ENCODE assay signal across 8 mouse cellular contexts in the genomic region with DNA sequence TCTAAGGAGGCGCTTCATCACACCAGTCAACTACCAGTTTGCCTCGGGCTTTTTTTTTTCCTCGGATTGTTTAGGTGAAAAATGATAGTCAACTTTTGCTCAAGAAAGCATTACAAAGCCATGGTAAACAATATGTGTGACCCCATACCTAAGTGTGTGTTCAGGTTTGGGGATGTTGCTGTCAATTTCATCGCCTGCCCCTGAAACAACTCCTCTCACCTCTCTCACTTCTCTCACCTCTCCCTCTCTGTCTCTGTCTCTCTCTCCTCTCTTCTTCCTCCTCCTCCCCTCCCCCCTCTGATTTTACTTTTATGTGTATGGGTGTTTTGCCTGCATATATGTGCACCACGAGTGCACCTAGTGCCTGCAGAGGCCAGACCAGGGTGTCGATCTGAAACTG. TPM values are rescaled to one million over a fixed set of nuclear protein-coding genes. Genes with fewer than 3 reads are reported as not detected.
A peak's percentile ranks its signal among the peaks of the same experiment; 100 is the strongest.
DNase-seq lines count a peak whose midpoint lies in the region; ATAC-seq and TF ChIP-seq lines count a peak whose summit lies in the region.

No protein-coding gene starts in this region.

- ATAC-seq in hindbrain, embryonic 16.5 days, result no peak

- no peaks in the 10 kb centered on the region for H3K36me3 ChIP-seq in hindbrain, embryonic 16.5 days (ENCODE audit: control insufficient read depth, insufficient read depth, low read length)

- peak overlapping the region; percentile 95 for H3K4me3 ChIP-seq in layer of hippocampus, adult 2 months
- peak overlapping the region; percentile 86 for H3K4me3 ChIP-seq in brown adipose tissue, adult 24 weeks (ENCODE audit: insufficient read depth, low read depth, low read length)
- H3K4me3 ChIP-seq in hindbrain, embryonic 16.5 days (ENCODE audit: low read length), result peak overlapping the region; percentile 98

- H3K9ac ChIP-seq in hindbrain, embryonic 16.5 days (ENCODE audit: low read depth, low read length), result peak overlapping the region; percentile 99

- no peaks in the 10 kb centered on the region for H3K27me3 ChIP-seq in hindbrain, embryonic 16.5 days (replicated peaks; ENCODE audit: control insufficient read depth, insufficient read depth, low read length)

- no peaks in the 10 kb centered on the region for H3K9me3 ChIP-seq in hindbrain, embryonic 16.5 days (ENCODE audit: control insufficient read depth, low read length)

- TF ChIP-seq CTCF in layer of hippocampus, adult 2 months (conservative IDR thresholded peaks at IDR 0.05), result no peak

- WGBS in hindbrain, embryonic 16.5 days, result 37% methylated on average over 6 of the region's 6 CpGs

- H3K4me2 ChIP-seq in hindbrain, embryonic 16.5 days (ENCODE audit: low read length), result peak overlapping the region; percentile 83

- H3K4me1 ChIP-seq in brown adipose tissue, adult 24 weeks (ENCODE audit: control insufficient read depth, insufficient read depth, insufficient read length, low read length), result no peaks in the 10 kb centered on the region; the same call in 1 of the 2 replicates
- peaks cover 16% of the 10 kb centered on the region for H3K4me1 ChIP-seq in hindbrain, embryonic 16.5 days (ENCODE audit: control insufficient read depth, insufficient read depth, low read depth, low read length)

- DNase-seq in layer of hippocampus, adult 2 months (ENCODE audit: low spot score in 2 of 2), result no peak
- no peak for DNase-seq in layer of hippocampus, adult 9-11 months
- DNase-seq in naive thymus-derived CD4-positive, alpha-beta T cell, adult 2 months (ENCODE audit: low read depth), result peak; percentile 39
- DNase-seq in adrenal gland, adult 2 months, result no peak
- no peak for DNase-seq in frontal cortex, postnatal 36 days (ENCODE audit: low spot score in 2 of 2)
- no peak for DNase-seq in layer of hippocampus, adult 9-10 months (ENCODE audit: low spot score)

- peak overlapping the region; percentile 98 for H3K27ac ChIP-seq in layer of hippocampus, adult 2 months
- H3K27ac ChIP-seq in brown adipose tissue, adult 24 weeks (replicated peaks; ENCODE audit: low read depth, low read length), result 0 out of 2 replicates have a peak overlapping the region, but pooled peaks have one; percentile 3
- H3K27ac ChIP-seq in hindbrain, embryonic 16.5 days (ENCODE audit: low read depth, low read length), result peak overlapping the region; percentile 92

RNA-seq across cellular contexts. Expression of a gene that starts 0.7 kb away (rescaled TPM):
- 10 to 100 TPM; 71.2 to 74.3 TPM for total RNA-seq in layer of hippocampus, adult 2 months (2021)
- polyA plus RNA-seq in brown adipose tissue, adult 24 weeks (2012; ENCODE audit: insufficient read depth, insufficient read length, missing spikeins), result 15.5 and 21.6 TPM in 2 replicates
- 31.1 and 39.5 TPM in 2 replicates for polyA plus RNA-seq in hindbrain, embryonic 16.5 days (2015; fragmentation: Nextera tagmentation; extraction: Ambion mirVana)
- 10 to 100 TPM; 36.3 to 38.6 TPM for total RNA-seq in adrenal gland, adult 2 months (2021)
- 44.1 and 50.9 TPM in 2 replicates for polyA plus RNA-seq in adrenal gland, adult 2 months (2012; rRNA removed)

Comparison
In these comparisons a context has a peak if more than half of its experiments do, and no peak if none do; other contexts are left out.
1. H3K27ac ChIP-seq: peak in every context shown above with its lines; median percentile 98 in layer of hippocampus, adult 2 months; 92 in hindbrain, embryonic 16.5 days; 3 in brown adipose tissue, adult 24 weeks.